Mouse (Mus musculus) liver, postnatal 0 days (tissue): ENCODE measurements around the gene Gnat2.

Experiments
- CTCF ChIP-seq: sonication (generic); IDR thresholded peaks from 2 replicates; pipeline ENCODE4 v1.5.1; 2016; ENCODE audit warnings: antibody characterized with exemption, low read depth
- EP300 ChIP-seq: IDR thresholded peaks from 2 replicates; pipeline ENCODE4 v1.6.1; 2016; ENCODE audit warnings: antibody characterized with exemption, low read depth, mild to moderate bottlenecking

- no peak for TF ChIP-seq CTCF
- peak; percentile 68; the same call in 1 of the 2 replicates for TF ChIP-seq EP300
Measured at GRCm38 (mm10) chr3:108129804-108130203, 37.2 kb downstream of the Gnat2 start.
